Mouse (Mus musculus) limb, embryonic 15.5 days (tissue): Measurements from ENCODE around the gene Sh3bgrl2. TPM values are rescaled to one million over a fixed set of nuclear protein-coding genes. Genes with fewer than 3 reads are reported as not detected.

Experiments
- ATAC-seq: fragments of 200-750 bp; cut with Nextera tagmentation; 2 replicates; pipeline ENCODE4 v1.8.0; 2017; ENCODE audit warnings: low read depth, moderate TSS enrichment; ENCODE audit not compliant: insufficient number of reproducible peaks, low FRiP score, low TSS enrichment
- H3K27ac ChIP-seq: fragments of 300-500 bp; sonication (generic); 2 replicates; pipeline ENCODE4 v1.5.1; 2015; ENCODE audit warnings: moderate library complexity, mild to moderate bottlenecking, inconsistent platforms
- H3K27me3 ChIP-seq: fragments of 300-500 bp; sonication (generic); 2 replicates; pipeline ENCODE4 v1.6.1; 2015; ENCODE audit warnings: inconsistent platforms
- H3K36me3 ChIP-seq: fragments of 300-500 bp; sonication (generic); 2 replicates; pipeline ENCODE4 v1.6.1; 2015; ENCODE audit warnings: inconsistent platforms
- H3K4me1 ChIP-seq: fragments of 300-500 bp; sonication (generic); 2 replicates; pipeline ENCODE4 v1.6.1; 2015; ENCODE audit warnings: inconsistent platforms
- H3K4me2 ChIP-seq: fragments of 300-500 bp; sonication (generic); 2 replicates; pipeline ENCODE4 v1.6.1; 2015; ENCODE audit warnings: mild to moderate bottlenecking, inconsistent platforms
- H3K4me3 ChIP-seq: fragments of 300-500 bp; sonication (generic); 2 replicates; pipeline ENCODE4 v1.5.1; 2015; ENCODE audit warnings: mild to moderate bottlenecking, inconsistent platforms
- H3K9ac ChIP-seq: fragments of 300-500 bp; sonication (generic); 2 replicates; pipeline ENCODE4 v1.6.1; 2015; ENCODE audit warnings: inconsistent platforms
- H3K9me3 ChIP-seq: fragments of 300-500 bp; sonication (generic); 2 replicates; pipeline ENCODE4 v1.6.1; 2016; ENCODE audit warnings: inconsistent platforms
- WGBS: fragments of 180-500 bp; shearing (Covaris S2); methylation state at CpG from one replicate; pipeline ENCODE4 v1.1.7; 2015; 5-methylcytosine and 5-hydroxymethylcytosine counted together
- polyA plus RNA-seq: library from polyadenylated mRNA; unstranded; fragments of >200 nt; fragmentation: Nextera tagmentation; extraction: Ambion mirVana; gene quantifications from 2 replicates; pipeline ENCODE4 v1.2.1, GENCODE M21; 2015

Gene Sh3bgrl2
- polyA plus RNA-seq, 1 experiment from 2014 or later = 25.7 TPM

GRCm38 (mm10) chr9:83545240-83545639 is 2.9 kb upstream of the Sh3bgrl2 start:
- H3K27ac ChIP-seq = no peak overlapping the region
- no peaks in the 10 kb centered on the region for H3K27me3 ChIP-seq
- no peak overlapping the region for H3K4me3 ChIP-seq
- no peak overlapping the region for H3K4me2 ChIP-seq
- H3K4me1 ChIP-seq = peaks cover 5% of the 10 kb centered on the region
- H3K9ac ChIP-seq = no peak overlapping the region
- no peak for ATAC-seq
- no peaks in the 10 kb centered on the region for H3K36me3 ChIP-seq
- H3K9me3 ChIP-seq = no peaks in the 10 kb centered on the region

- 78% methylated on average over 7 of the region's 7 CpGs for WGBS
- H3K36me3 ChIP-seq = no peaks in the 10 kb centered on the region
- no peak overlapping the region for H3K4me3 ChIP-seq
Observed at GRCm38 (mm10) chr9:83546316-83546715, 1.8 kb upstream of the Sh3bgrl2 start.

GRCm38 (mm10) chr9:83547229-83547628 is 898 bp upstream of the Sh3bgrl2 start:
- Histone ChIP-seq H3K36me3 (no peaks in the 10 kb centered on the region), H3K4me3 (no peak overlapping the region), H3K9ac (no peak overlapping the region), H3K27ac (no peak overlapping the region), H3K4me1 (peaks cover 7% of the 10 kb centered on the region), H3K27me3 (no peaks in the 10 kb centered on the region), H3K4me2 (no peak overlapping the region), H3K9me3 (no peaks in the 10 kb centered on the region)
- ATAC-seq = no peak
- WGBS = 77% methylated on average over 7 of the region's 7 CpGs

More at GRCm38 (mm10) chr9:83546316-83546715, 1.8 kb upstream of the Sh3bgrl2 start:
- Histone ChIP-seq H3K9me3 (no peaks in the 10 kb centered on the region), H3K27me3 (no peaks in the 10 kb centered on the region), H3K9ac (no peak overlapping the region), H3K4me1 (peaks cover 7% of the 10 kb centered on the region), H3K27ac (no peak overlapping the region), H3K4me2 (no peak overlapping the region)
- ATAC-seq = no peak

- Histone ChIP-seq H3K27me3 (no peaks in the 10 kb centered on the region), H3K27ac (no peak overlapping the region), H3K4me3 (no peak overlapping the region), H3K4me1 (peaks cover 7% of the 10 kb centered on the region), H3K4me2 (no peak overlapping the region), H3K36me3 (no peaks in the 10 kb centered on the region), H3K9ac (no peak overlapping the region), H3K9me3 (no peaks in the 10 kb centered on the region)
- WGBS = 83% methylated on average over 6 of the region's 6 CpGs
- ATAC-seq = no peak
Observed at GRCm38 (mm10) chr9:83549866-83550265, 1.7 kb downstream of the Sh3bgrl2 start.

- no peak overlapping the region for H3K4me2 ChIP-seq
- no peak for ATAC-seq
- no peak overlapping the region for H3K9ac ChIP-seq
- H3K4me3 ChIP-seq = no peak overlapping the region
- H3K27me3 ChIP-seq = no peaks in the 10 kb centered on the region
- H3K36me3 ChIP-seq = no peaks in the 10 kb centered on the region
- peaks cover 7% of the 10 kb centered on the region for H3K4me1 ChIP-seq
- 52% methylated on average over 7 of the region's 7 CpGs for WGBS
- H3K9me3 ChIP-seq = no peaks in the 10 kb centered on the region
- H3K27ac ChIP-seq = no peak overlapping the region
Observed at GRCm38 (mm10) chr9:83551116-83551515, 3.0 kb downstream of the Sh3bgrl2 start.

- no peak for ATAC-seq
- no peaks in the 10 kb centered on the region for H3K9me3 ChIP-seq
- H3K27me3 ChIP-seq = no peaks in the 10 kb centered on the region
- H3K36me3 ChIP-seq = no peaks in the 10 kb centered on the region
- no peak overlapping the region for H3K4me3 ChIP-seq
- WGBS = 77% methylated on average over 6 of the region's 6 CpGs
- peaks cover 9% of the 10 kb centered on the region for H3K4me1 ChIP-seq
- H3K27ac ChIP-seq = no peak overlapping the region
- H3K4me2 ChIP-seq = no peak overlapping the region
- no peak overlapping the region for H3K9ac ChIP-seq
Observed at GRCm38 (mm10) chr9:83551632-83552031, 3.5 kb downstream of the Sh3bgrl2 start.

- no peak overlapping the region for H3K9ac ChIP-seq
- WGBS = 84% methylated on average over 2 of the region's 2 CpGs
- no peaks in the 10 kb centered on the region for H3K36me3 ChIP-seq
- peaks cover 15% of the 10 kb centered on the region for H3K4me1 ChIP-seq
- H3K4me2 ChIP-seq = no peak overlapping the region
- H3K4me3 ChIP-seq = no peak overlapping the region
- no peak overlapping the region for H3K27ac ChIP-seq
- H3K9me3 ChIP-seq = no peaks in the 10 kb centered on the region
- H3K27me3 ChIP-seq = no peaks in the 10 kb centered on the region
- ATAC-seq = no peak
Observed at GRCm38 (mm10) chr9:83555580-83555979, 7.5 kb downstream of the Sh3bgrl2 start.

GRCm38 (mm10) chr9:83556236-83556635 is 8.1 kb downstream of the Sh3bgrl2 start:
- Histone ChIP-seq H3K4me2 (no peak overlapping the region), H3K4me1 (peaks cover 13% of the 10 kb centered on the region), H3K4me3 (no peak overlapping the region), H3K27me3 (no peaks in the 10 kb centered on the region), H3K36me3 (no peaks in the 10 kb centered on the region), H3K9me3 (no peaks in the 10 kb centered on the region), H3K27ac (no peak overlapping the region), H3K9ac (no peak overlapping the region)
- no peak for ATAC-seq
- 26% methylated on average over 6 of the region's 6 CpGs for WGBS

- H3K4me1 ChIP-seq = peaks cover 13% of the 10 kb centered on the region
- WGBS = 39% methylated on average over 10 of the region's 10 CpGs
- H3K36me3 ChIP-seq = no peaks in the 10 kb centered on the region
- H3K27me3 ChIP-seq = no peaks in the 10 kb centered on the region
- H3K4me2 ChIP-seq = no peak overlapping the region
- H3K9me3 ChIP-seq = no peaks in the 10 kb centered on the region
- no peak for ATAC-seq
- H3K27ac ChIP-seq = 0 out of 2 replicates have a peak overlapping the region, but pooled peaks have one; percentile 34
- H3K4me3 ChIP-seq = no peak overlapping the region
- H3K9ac ChIP-seq = no peak overlapping the region
Observed at GRCm38 (mm10) chr9:83556780-83557771, 8.9 kb downstream of the Sh3bgrl2 start.

GRCm38 (mm10) chr9:83560670-83561069 is 12.5 kb downstream of the Sh3bgrl2 start:
- Histone ChIP-seq H3K4me3 (no peak overlapping the region), H3K4me2 (no peak overlapping the region), H3K36me3 (no peaks in the 10 kb centered on the region), H3K27ac (no peak overlapping the region), H3K9me3 (no peaks in the 10 kb centered on the region), H3K27me3 (no peaks in the 10 kb centered on the region), H3K9ac (no peak overlapping the region), H3K4me1 (peaks cover 31% of the 10 kb centered on the region)
- WGBS = 61% methylated on average over 4 of the region's 4 CpGs
- ATAC-seq = no peak

GRCm38 (mm10) chr9:83562889-83563288 is 14.8 kb downstream of the Sh3bgrl2 start:
- no peak overlapping the region for H3K4me2 ChIP-seq
- WGBS = 87% methylated on average over 7 of the region's 7 CpGs
- H3K9ac ChIP-seq = no peak overlapping the region
- no peaks in the 10 kb centered on the region for H3K27me3 ChIP-seq
- no peak overlapping the region for H3K27ac ChIP-seq
- no peaks in the 10 kb centered on the region for H3K9me3 ChIP-seq
- ATAC-seq = no peak
- peaks cover 25% of the 10 kb centered on the region for H3K4me1 ChIP-seq
- no peak overlapping the region for H3K4me3 ChIP-seq
- H3K36me3 ChIP-seq = no peaks in the 10 kb centered on the region

GRCm38 (mm10) chr9:83563808-83564549 is 15.9 kb downstream of the Sh3bgrl2 start:
- no peak overlapping the region for H3K4me2 ChIP-seq
- H3K9ac ChIP-seq = no peak overlapping the region
- no peaks in the 10 kb centered on the region for H3K9me3 ChIP-seq
- no peak for ATAC-seq
- peaks cover 32% of the 10 kb centered on the region for H3K4me1 ChIP-seq
- 36% methylated on average over 16 of the region's 16 CpGs for WGBS
- no peak overlapping the region for H3K4me3 ChIP-seq
- H3K27me3 ChIP-seq = no peaks in the 10 kb centered on the region
- H3K27ac ChIP-seq = no peak overlapping the region
- H3K36me3 ChIP-seq = no peaks in the 10 kb centered on the region
